Mouse (Mus musculus) embryonic fibroblast, embryonic 13.5 days (primary cell): ENCODE measurements at regions not wholly inside any gene's neighbourhood (a gene's known extent, or its start where the extent isn't known, plus 50 kb on each side); places are given as distances from the start of the nearest gene placed in this dataset.

Experiments used
- CTCF ChIP-seq: IDR thresholded peaks from 2 replicates; pipeline ENCODE4 v1.5.1; 2011; ENCODE audit warnings: mild to moderate bottlenecking, control low read depth, low read length, moderate library complexity, borderline replicate concordance; ENCODE audit not compliant: insufficient read depth
- POLR2A ChIP-seq: IDR thresholded peaks from 2 replicates; pipeline ENCODE4 v1.6.1; 2011; ENCODE audit warnings: low read depth, mild to moderate bottlenecking, control low read depth, low read length, moderate library complexity

GRCm38 (mm10) chr3:149993199-149993598, 1002.8 kb upstream of the Adgrl2 start:
- TF ChIP-seq CTCF (no peak), POLR2A (no peak)
